Mouse (Mus musculus) embryonic facial prominence, embryonic 10.5 days (tissue): ENCODE results near the gene Tnr. TPM values are rescaled to one million over a fixed set of nuclear protein-coding genes. Genes with fewer than 3 reads are reported as not detected.

Source experiments
- DNase-seq: peaks from one replicate; pipeline ENCODE4 v3.0.0-alpha.2; 2017; ENCODE audit warnings: low spot score
- H3K27ac ChIP-seq: fragments of 300-500 bp; sonication (generic); replicated peaks from 2 replicates; pipeline ENCODE4 v1.5.1; 2016; ENCODE audit warnings: mild to moderate bottlenecking
- H3K27me3 ChIP-seq: fragments of 300-500 bp; sonication (generic); replicated peaks from 2 replicates; pipeline ENCODE4 v1.6.1; 2016; ENCODE audit warnings: low read depth, mild to moderate bottlenecking; ENCODE audit not compliant: poor library complexity, severe bottlenecking
- H3K36me3 ChIP-seq: fragments of 300-500 bp; sonication (generic); replicated peaks from 2 replicates; pipeline ENCODE4 v1.6.1; 2016; ENCODE audit warnings: mild to moderate bottlenecking, moderate library complexity
- H3K4me1 ChIP-seq: fragments of 300-500 bp; sonication (generic); 2 replicates; pipeline ENCODE4 v1.6.1; 2016
- H3K4me3 ChIP-seq: fragments of 300-500 bp; sonication (generic); 2 replicates; pipeline ENCODE4 v1.5.1; 2016; ENCODE audit warnings: mild to moderate bottlenecking, moderate library complexity
- H3K9me3 ChIP-seq: fragments of 300-500 bp; sonication (generic); 2 replicates; pipeline ENCODE4 v1.6.1; 2016; ENCODE audit warnings: mild to moderate bottlenecking
- WGBS: fragments of 180-500 bp; shearing (Covaris S2); methylation state at CpG from one replicate; pipeline ENCODE4 v1.1.7; 2016; 5-methylcytosine and 5-hydroxymethylcytosine counted together
- polyA plus RNA-seq: library from polyadenylated mRNA; unstranded; fragments of >200 nt; fragmentation: Nextera tagmentation; extraction: Ambion mirVana; gene quantifications from 2 replicates; pipeline ENCODE4 v1.2.1, GENCODE M21; 2016

Tnr gene
- polyA plus RNA-seq, 1 experiment from 2014 or later = 0.19 TPM

DNA sequence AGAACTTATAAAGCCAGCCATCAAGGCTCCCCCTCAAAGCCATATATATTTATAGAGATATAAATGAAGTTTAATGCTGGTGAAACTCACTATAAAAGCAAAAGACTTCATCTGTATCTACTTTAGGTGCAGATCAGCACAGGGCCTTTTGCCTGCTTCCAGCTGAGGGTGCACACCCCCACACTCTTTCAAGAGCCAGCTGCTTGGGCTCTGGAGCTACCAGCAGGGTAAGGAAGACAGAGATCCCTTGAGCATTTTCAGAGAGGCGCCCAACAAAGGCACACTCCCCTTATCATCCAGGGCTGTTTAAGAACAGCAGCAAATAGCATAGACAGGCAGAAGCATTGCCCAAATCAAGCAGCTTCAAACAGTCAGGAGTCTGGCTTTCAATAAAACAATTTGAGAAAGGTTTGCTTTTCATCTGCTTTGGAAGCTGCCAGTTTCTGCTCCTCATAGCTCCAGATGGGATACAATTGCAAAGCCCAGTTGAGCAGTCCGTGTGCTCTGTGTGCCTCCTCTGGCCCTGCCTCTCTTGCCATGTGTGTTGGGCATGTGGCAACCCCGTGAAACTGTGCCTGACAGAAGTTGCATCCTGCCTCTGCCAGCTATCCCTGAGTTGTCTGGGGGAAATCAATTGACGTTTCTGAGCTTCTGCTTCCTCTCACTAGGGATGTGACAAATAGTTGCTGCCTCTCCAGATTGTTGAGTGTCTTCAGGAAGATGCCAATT is 9.4 kb downstream of the Tnr start:
- Histone ChIP-seq H3K27ac (no peak overlapping the region), H3K4me3 (no peak overlapping the region), H3K4me1 (peaks cover 13% of the 10 kb centered on the region), H3K9me3 (no peaks in the 10 kb centered on the region), H3K27me3 (no peaks in the 10 kb centered on the region), H3K36me3 (no peaks in the 10 kb centered on the region)
- DNase-seq = no peak
- 51% methylated on average over 4 of the region's 4 CpGs for WGBS

DNA sequence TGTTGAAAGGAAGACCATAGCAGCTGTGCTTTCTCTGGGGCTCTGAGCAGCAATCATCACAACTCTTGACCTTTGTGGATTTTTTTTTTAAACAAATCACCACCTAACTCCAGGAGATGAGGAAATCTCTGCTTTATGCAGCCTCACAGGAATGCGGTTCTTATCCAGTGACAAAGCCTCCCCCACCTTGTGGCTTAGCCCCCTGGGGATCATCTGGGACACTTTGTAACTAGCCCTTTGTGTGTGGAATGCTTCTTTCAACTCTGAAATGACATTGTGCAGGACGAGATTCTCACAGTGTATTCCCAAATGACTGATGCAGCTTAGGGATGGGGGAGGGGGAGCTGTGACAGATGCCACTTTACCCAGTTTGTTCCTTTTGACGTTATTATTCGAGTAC is 12.0 kb downstream of the Tnr start:
- Histone ChIP-seq H3K36me3 (no peaks in the 10 kb centered on the region), H3K9me3 (no peaks in the 10 kb centered on the region), H3K27me3 (no peaks in the 10 kb centered on the region), H3K27ac (no peak overlapping the region), H3K4me1 (peaks cover 18% of the 10 kb centered on the region), H3K4me3 (no peak overlapping the region)
- 7% methylated on average over 4 of the region's 4 CpGs for WGBS
- no peak for DNase-seq

DNA sequence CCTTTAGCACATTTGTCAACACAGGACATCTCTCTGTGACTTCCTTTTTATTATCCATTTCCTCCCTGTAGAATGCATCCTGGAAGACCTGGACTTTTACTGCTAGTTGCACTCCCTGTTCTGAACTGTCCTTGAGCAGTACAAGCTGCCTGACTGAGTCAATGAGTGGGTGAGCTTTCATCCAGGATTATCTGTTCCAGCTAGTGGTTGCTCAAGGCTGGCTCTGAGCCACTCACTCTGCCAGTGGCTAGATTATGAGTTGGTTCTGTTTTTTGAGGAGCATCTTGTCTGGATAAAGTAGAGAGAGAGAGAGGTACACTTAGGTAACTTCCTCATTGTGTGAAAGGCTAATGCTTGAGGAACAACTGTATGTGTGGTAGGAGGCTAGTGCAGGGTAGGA is 14.0 kb downstream of the Tnr start:
- Histone ChIP-seq H3K27ac (no peak overlapping the region), H3K4me3 (no peak overlapping the region), H3K4me1 (peaks cover 18% of the 10 kb centered on the region), H3K27me3 (no peaks in the 10 kb centered on the region), H3K36me3 (no peaks in the 10 kb centered on the region), H3K9me3 (no peaks in the 10 kb centered on the region)
- DNase-seq = no peak

GRCm38 (mm10) chr1:159538076-159538475 is 14.5 kb downstream of the Tnr start:
- DNase-seq = no peak
- H3K36me3 ChIP-seq = no peaks in the 10 kb centered on the region
- peaks cover 18% of the 10 kb centered on the region for H3K4me1 ChIP-seq
- no peak overlapping the region for H3K4me3 ChIP-seq
- 39% methylated on average over 7 of the region's 7 CpGs for WGBS
- no peaks in the 10 kb centered on the region for H3K27me3 ChIP-seq
- no peaks in the 10 kb centered on the region for H3K9me3 ChIP-seq
- H3K27ac ChIP-seq = no peak overlapping the region

- H3K4me1 ChIP-seq = peaks cover 8% of the 10 kb centered on the region; the same call in 1 of the 2 replicates
- H3K4me3 ChIP-seq = no peak overlapping the region
- H3K36me3 ChIP-seq = no peaks in the 10 kb centered on the region
- no peaks in the 10 kb centered on the region for H3K9me3 ChIP-seq
- no peak for DNase-seq
- H3K27me3 ChIP-seq = peaks cover 7% of the 10 kb centered on the region; the same call in 1 of the 2 replicates
- H3K27ac ChIP-seq = no peak overlapping the region
- WGBS = 70% methylated on average over 9 of the region's 9 CpGs
Measured at GRCm38 (mm10) chr1:159545470-159546145, 22.0 kb downstream of the Tnr start.

DNA sequence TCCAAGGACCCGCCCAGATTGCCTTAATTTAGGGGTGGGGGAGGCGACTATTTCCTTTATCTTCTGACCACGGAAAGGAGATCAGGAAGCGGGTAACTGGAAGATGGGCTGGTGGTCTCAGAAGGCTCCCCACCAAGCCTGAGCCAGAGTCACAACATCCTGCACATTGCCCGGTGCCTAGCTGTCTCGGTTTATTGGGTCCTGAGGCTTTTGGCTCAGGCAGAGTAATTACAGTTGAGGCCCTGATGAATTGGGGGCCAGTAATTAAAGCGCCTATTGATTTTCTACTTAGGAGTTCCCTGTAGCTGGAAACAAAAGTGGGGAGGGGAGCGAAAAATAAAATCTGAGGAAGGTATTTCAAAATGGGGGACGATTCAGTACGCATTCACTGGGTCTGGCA is 27.5 kb downstream of the Tnr start:
- Histone ChIP-seq H3K4me1 (peaks cover 20% of the 10 kb centered on the region), H3K4me3 (no peak overlapping the region), H3K9me3 (no peaks in the 10 kb centered on the region), H3K27me3 (peaks cover 15% of the 10 kb centered on the region; the same call in 1 of the 2 replicates), H3K36me3 (no peaks in the 10 kb centered on the region), H3K27ac (no peak overlapping the region)
- WGBS = 58% methylated on average over 10 of the region's 10 CpGs
- DNase-seq = no peak

DNA sequence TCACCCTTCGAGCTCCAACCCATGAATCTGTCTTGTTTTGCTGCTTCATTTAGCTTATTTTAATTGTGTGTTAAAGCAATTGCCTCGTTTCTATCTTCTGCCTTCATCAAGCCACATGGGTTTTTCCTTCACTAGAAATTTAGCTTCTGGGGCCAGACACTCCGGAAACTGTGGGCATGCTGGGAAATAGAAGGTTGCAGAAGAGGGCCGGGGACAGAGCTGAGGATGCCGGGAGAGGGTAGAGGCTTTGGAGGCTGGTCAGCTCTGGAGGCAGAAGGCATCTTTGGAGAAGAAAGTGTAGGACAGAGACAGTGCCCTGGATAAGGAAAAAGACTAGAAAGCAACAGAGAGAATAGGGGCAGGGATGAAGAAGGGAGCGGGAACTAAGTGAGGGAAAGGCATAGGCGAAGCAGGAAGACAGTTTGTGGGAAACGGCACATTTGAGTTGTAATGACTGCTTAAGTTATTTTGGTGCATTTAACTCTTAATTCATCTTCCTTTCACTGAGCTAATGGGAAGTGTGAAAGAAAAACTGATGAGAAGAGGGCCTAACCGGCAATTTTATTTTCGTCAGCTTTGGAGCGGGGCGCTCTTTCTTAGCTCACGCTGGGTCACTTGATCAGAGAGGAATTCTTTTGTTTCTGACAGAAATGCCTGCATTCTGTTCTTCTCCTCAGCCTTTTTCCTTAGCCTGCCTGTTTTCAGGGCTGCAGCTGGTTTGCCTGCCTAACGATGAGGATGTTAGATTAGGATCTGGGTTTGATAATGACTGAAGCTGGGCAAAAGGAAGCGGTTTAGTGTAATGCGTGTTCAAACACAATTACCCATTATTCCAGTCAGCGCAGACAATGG is 28.2 kb downstream of the Tnr start:
- Histone ChIP-seq H3K27ac (peak overlapping the region; percentile 51), H3K27me3 (peaks cover 15% of the 10 kb centered on the region; the same call in 1 of the 2 replicates), H3K9me3 (no peaks in the 10 kb centered on the region), H3K36me3 (no peaks in the 10 kb centered on the region), H3K4me1 (peaks cover 20% of the 10 kb centered on the region), H3K4me3 (no peak overlapping the region)
- DNase-seq = peak; percentile 16
- WGBS = 34% methylated on average over 17 of the region's 17 CpGs

DNA sequence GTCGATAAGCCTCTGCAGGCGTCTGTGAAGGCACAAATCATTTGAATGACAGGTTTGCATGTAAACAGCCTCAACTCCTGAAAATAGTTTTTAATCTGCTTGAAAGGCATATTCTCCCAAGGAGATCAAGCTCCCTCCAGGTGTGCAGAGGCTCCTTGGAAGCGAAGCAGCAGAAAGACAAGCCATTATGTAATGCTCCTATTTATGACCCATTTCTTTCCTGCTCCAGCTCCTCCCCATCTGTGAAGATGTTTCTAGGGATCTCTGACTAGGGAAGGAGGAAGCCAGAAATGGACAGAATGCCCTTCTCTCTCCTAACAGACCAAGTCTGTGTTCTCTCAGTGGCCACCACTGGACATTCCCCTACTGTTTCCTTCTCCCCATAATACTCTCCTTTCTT is 38.0 kb downstream of the Tnr start:
- Histone ChIP-seq H3K27ac (no peak overlapping the region), H3K4me1 (no peaks in the 10 kb centered on the region)
- WGBS = 80% methylated on average over 3 of the region's 3 CpGs

DNA sequence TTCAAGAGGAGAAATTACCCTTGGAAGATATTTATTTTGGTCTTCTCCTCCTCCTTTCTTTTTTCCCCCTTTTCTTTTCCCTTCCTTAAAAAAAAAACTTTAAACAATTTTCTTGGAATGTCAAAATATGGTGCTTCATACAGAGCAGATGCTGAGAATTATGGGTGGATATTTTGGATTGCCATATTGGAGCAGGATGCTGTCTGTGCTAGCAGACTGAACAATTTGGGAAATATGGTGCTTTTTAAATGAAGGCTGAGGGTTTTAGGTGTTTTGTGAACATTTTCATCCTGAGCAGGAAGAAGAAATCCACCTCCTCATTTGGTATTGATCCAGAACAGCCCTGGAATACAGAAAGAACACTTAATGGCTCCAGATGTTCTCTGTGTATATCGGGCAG is 41.6 kb downstream of the Tnr start:
- H3K27ac ChIP-seq = no peak overlapping the region
- H3K36me3 ChIP-seq = no peaks in the 10 kb centered on the region
- H3K27me3 ChIP-seq = no peaks in the 10 kb centered on the region
- DNase-seq = no peak
- WGBS = 93% methylated on average over 1 of the region's 1 CpGs
- peaks cover 3% of the 10 kb centered on the region for H3K4me1 ChIP-seq
- H3K4me3 ChIP-seq = no peak overlapping the region
- no peaks in the 10 kb centered on the region for H3K9me3 ChIP-seq

More for the DNA sequence above, 38.0 kb downstream of the Tnr start:
- DNase-seq = no peak
- Histone ChIP-seq H3K36me3 (no peaks in the 10 kb centered on the region), H3K9me3 (no peaks in the 10 kb centered on the region), H3K27me3 (no peaks in the 10 kb centered on the region), H3K4me3 (no peak overlapping the region)

DNA sequence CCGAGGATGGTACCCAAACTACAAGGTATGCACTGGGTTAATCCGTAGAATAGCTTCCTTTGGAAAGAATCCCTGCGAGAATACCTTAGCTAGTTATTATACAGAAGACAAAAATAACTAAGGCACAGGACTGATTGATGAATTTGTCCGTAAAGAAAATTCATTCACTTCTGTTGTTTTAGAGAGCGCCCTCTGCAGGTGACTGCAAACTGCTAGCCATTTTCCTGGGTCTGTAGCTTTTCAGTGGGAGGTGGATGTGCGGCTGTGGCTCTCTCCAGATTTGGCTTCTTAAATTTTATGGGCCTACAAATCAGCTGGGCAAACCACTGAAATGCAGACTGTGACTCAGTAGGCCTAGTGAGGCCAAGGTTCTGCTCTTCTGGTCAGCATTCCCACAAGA is 42.5 kb downstream of the Tnr start:
- H3K27me3 ChIP-seq = no peaks in the 10 kb centered on the region
- H3K4me3 ChIP-seq = no peak overlapping the region
- DNase-seq = no peak
- no peaks in the 10 kb centered on the region for H3K36me3 ChIP-seq
- H3K4me1 ChIP-seq = peaks cover 6% of the 10 kb centered on the region
- 78% methylated on average over 6 of the region's 6 CpGs for WGBS
- H3K27ac ChIP-seq = no peak overlapping the region
- no peaks in the 10 kb centered on the region for H3K9me3 ChIP-seq

- no peak for DNase-seq
- peaks cover 6% of the 10 kb centered on the region for H3K4me1 ChIP-seq
- no peak overlapping the region for H3K27ac ChIP-seq
- no peak overlapping the region for H3K4me3 ChIP-seq
- H3K27me3 ChIP-seq = no peaks in the 10 kb centered on the region
- 90% methylated on average over 7 of the region's 7 CpGs for WGBS
- H3K36me3 ChIP-seq = no peaks in the 10 kb centered on the region
- H3K9me3 ChIP-seq = no peaks in the 10 kb centered on the region
Measured at GRCm38 (mm10) chr1:159567171-159567570, 43.6 kb downstream of the Tnr start.

DNA sequence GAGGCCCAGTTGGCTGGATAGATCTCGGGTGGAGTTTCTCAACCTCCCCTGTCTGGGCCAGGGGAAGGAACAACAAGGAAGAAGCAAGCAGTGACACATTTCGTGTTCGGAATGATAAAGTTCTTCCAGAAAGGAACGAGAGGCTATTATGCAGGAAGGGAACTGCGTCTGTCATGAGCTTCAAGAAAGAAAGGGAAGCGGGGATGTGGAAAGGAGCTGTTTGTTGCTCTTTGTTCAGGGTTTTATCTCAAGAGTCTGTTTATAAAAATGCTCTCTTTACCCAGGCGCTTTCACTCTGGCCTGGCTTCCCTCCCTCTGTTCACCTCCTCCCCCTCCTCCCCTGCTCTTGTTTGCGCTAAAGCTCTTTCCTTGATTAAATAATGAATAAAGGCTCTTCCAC is 46.7 kb downstream of the Tnr start:
- Histone ChIP-seq H3K36me3 (no peaks in the 10 kb centered on the region), H3K27ac (no peak overlapping the region), H3K9me3 (no peaks in the 10 kb centered on the region), H3K4me1 (peaks cover 6% of the 10 kb centered on the region), H3K4me3 (no peak overlapping the region), H3K27me3 (no peaks in the 10 kb centered on the region)
- 54% methylated on average over 8 of the region's 8 CpGs for WGBS
- DNase-seq = no peak
